Mouse (Mus musculus): Measurements from ENCODE around the gene Gga1. TPM values are rescaled to one million over a fixed set of nuclear protein-coding genes. Genes with fewer than 3 reads are reported as not detected.
"Not testable (repeated sequence)": the region's sequence is repeated elsewhere in the genome, so short reads cannot be mapped to it uniquely, and the experiment has no call there.

The Gga1 gene
- polyA plus RNA-seq, 1 experiment from 2014 or later, result 29.3 TPM

- ATAC-seq (replicated peaks; ENCODE audit: insufficient number of reproducible peaks, low FRiP score, low TSS enrichment), result peak; percentile 77
- Histone ChIP-seq H3K27me3 (ENCODE audit: control insufficient read depth, insufficient read depth, low read length) (peaks cover 4% of the 10 kb centered on the region), H3K4me2 (peak within 1 kb of the TSS; percentile 78), H3K4me3 (ENCODE audit: low read depth, low read length) (peak within 1 kb of the TSS; percentile 70), H3K9me3 (replicated peaks; ENCODE audit: control insufficient read depth, low read length) (no peaks in the 10 kb centered on the region), H3K4me1 (ENCODE audit: control insufficient read depth, insufficient read depth, low read length) (peaks cover 41% of the 10 kb centered on the region), H3K36me3 (ENCODE audit: control insufficient read depth, insufficient read depth, low read length) (no peaks in the 10 kb centered on the region), H3K27ac (ENCODE audit: low read depth, low read length) (peak within 1 kb of the TSS; percentile 93), H3K9ac (ENCODE audit: low read depth, low read length) (peak within 1 kb of the TSS; percentile 91)
- under 1% methylated on average over 76 of the region's 86 CpGs for WGBS (ENCODE audit: insufficient replicate concordance)
Measured at GRCm38 (mm10) chr15:78842371-78843163, 34.4 kb upstream of the Gga1 start, which contains the start of gene Cdc42ep1. Gene Cdc42ep1 (plus strand): TSS chr15:78842624.

GRCm38 (mm10) chr15:78843581-78844469 lies 33.2 kb upstream of the Gga1 start:
- Histone ChIP-seq H3K9me3 (replicated peaks; ENCODE audit: control insufficient read depth, low read length) (no peaks in the 10 kb centered on the region), H3K27ac (ENCODE audit: low read depth, low read length) (peak overlapping the region; percentile 93), H3K4me3 (ENCODE audit: low read depth, low read length) (peak overlapping the region; percentile 70), H3K36me3 (ENCODE audit: control insufficient read depth, insufficient read depth, low read length) (no peaks in the 10 kb centered on the region; the same call in 1 of the 2 replicates), H3K9ac (ENCODE audit: low read depth, low read length) (peak overlapping the region; percentile 91), H3K4me2 (peak overlapping the region; percentile 78), H3K27me3 (ENCODE audit: control insufficient read depth, insufficient read depth, low read length) (peaks cover 4% of the 10 kb centered on the region), H3K4me1 (ENCODE audit: control insufficient read depth, insufficient read depth, low read length) (peaks cover 41% of the 10 kb centered on the region)
- ATAC-seq (replicated peaks; ENCODE audit: insufficient number of reproducible peaks, low FRiP score, low TSS enrichment), result no peak
- WGBS (ENCODE audit: insufficient replicate concordance), result 31% methylated on average over 21 of the region's 21 CpGs

- Histone ChIP-seq H3K4me1 (ENCODE audit: control insufficient read depth, insufficient read depth, low read length) (peaks cover 44% of the 10 kb centered on the region), H3K4me2 (peak overlapping the region; percentile 78), H3K4me3 (ENCODE audit: low read depth, low read length) (peak overlapping the region; percentile 70), H3K27ac (ENCODE audit: low read depth, low read length) (peak overlapping the region; percentile 93), H3K36me3 (ENCODE audit: control insufficient read depth, insufficient read depth, low read length) (no peaks in the 10 kb centered on the region; the same call in 1 of the 2 replicates), H3K9me3 (replicated peaks; ENCODE audit: control insufficient read depth, low read length) (no peaks in the 10 kb centered on the region), H3K27me3 (ENCODE audit: control insufficient read depth, insufficient read depth, low read length) (peaks cover 6% of the 10 kb centered on the region), H3K9ac (ENCODE audit: low read depth, low read length) (peak overlapping the region; percentile 91)
- 27% methylated on average over 9 of the region's 9 CpGs for WGBS (ENCODE audit: insufficient replicate concordance)
- no peak for ATAC-seq (replicated peaks; ENCODE audit: insufficient number of reproducible peaks, low FRiP score, low TSS enrichment)
Measured at GRCm38 (mm10) chr15:78844791-78845190, 32.2 kb upstream of the Gga1 start.

GRCm38 (mm10) chr15:78845321-78845720 lies 31.7 kb upstream of the Gga1 start:
- Histone ChIP-seq H3K9me3 (replicated peaks; ENCODE audit: control insufficient read depth, low read length) (no peaks in the 10 kb centered on the region), H3K36me3 (ENCODE audit: control insufficient read depth, insufficient read depth, low read length) (no peaks in the 10 kb centered on the region; the same call in 1 of the 2 replicates), H3K4me2 (peak overlapping the region; percentile 78), H3K9ac (ENCODE audit: low read depth, low read length) (peak overlapping the region; percentile 48; the same call in 1 of the 2 replicates), H3K27me3 (ENCODE audit: control insufficient read depth, insufficient read depth, low read length) (peaks cover 6% of the 10 kb centered on the region), H3K4me1 (ENCODE audit: control insufficient read depth, insufficient read depth, low read length) (peaks cover 44% of the 10 kb centered on the region), H3K27ac (ENCODE audit: low read depth, low read length) (peak overlapping the region; percentile 23; the same call in 1 of the 2 replicates), H3K4me3 (ENCODE audit: low read depth, low read length) (peak overlapping the region; percentile 70)
- ATAC-seq (replicated peaks; ENCODE audit: insufficient number of reproducible peaks, low FRiP score, low TSS enrichment), result no peak
- 27% methylated on average over 11 of the region's 11 CpGs for WGBS (ENCODE audit: insufficient replicate concordance)

- peak overlapping the region; percentile 48; the same call in 1 of the 2 replicates for H3K9ac ChIP-seq (ENCODE audit: low read depth, low read length)
- peaks cover 4% of the 10 kb centered on the region for H3K27me3 ChIP-seq (ENCODE audit: control insufficient read depth, insufficient read depth, low read length)
- H3K27ac ChIP-seq (ENCODE audit: low read depth, low read length), result 0 out of 2 replicates have a peak overlapping the region, but pooled peaks have one; percentile 23
- peak overlapping the region; percentile 70 for H3K4me3 ChIP-seq (ENCODE audit: low read depth, low read length)
- H3K4me2 ChIP-seq, result peak overlapping the region; percentile 78
- WGBS (ENCODE audit: insufficient replicate concordance), result 73% methylated on average over 8 of the region's 8 CpGs
- no peaks in the 10 kb centered on the region; the same call in 1 of the 2 replicates for H3K36me3 ChIP-seq (ENCODE audit: control insufficient read depth, insufficient read depth, low read length)
- ATAC-seq (replicated peaks; ENCODE audit: insufficient number of reproducible peaks, low FRiP score, low TSS enrichment), result no peak
- H3K4me1 ChIP-seq (ENCODE audit: control insufficient read depth, insufficient read depth, low read length), result peaks cover 45% of the 10 kb centered on the region
- no peaks in the 10 kb centered on the region for H3K9me3 ChIP-seq (replicated peaks; ENCODE audit: control insufficient read depth, low read length)
Measured at GRCm38 (mm10) chr15:78845867-78846266, 31.1 kb upstream of the Gga1 start.

GRCm38 (mm10) chr15:78846352-78846751 lies 30.6 kb upstream of the Gga1 start:
- no peak for ATAC-seq (replicated peaks; ENCODE audit: insufficient number of reproducible peaks, low FRiP score, low TSS enrichment)
- H3K9ac ChIP-seq (ENCODE audit: low read depth, low read length), result no peak overlapping the region
- 72% methylated on average over 8 of the region's 8 CpGs for WGBS (ENCODE audit: insufficient replicate concordance)
- H3K27ac ChIP-seq (ENCODE audit: low read depth, low read length), result no peak overlapping the region
- H3K36me3 ChIP-seq (ENCODE audit: control insufficient read depth, insufficient read depth, low read length), result no peaks in the 10 kb centered on the region; the same call in 1 of the 2 replicates
- peaks cover 2% of the 10 kb centered on the region; the same call in 1 of the 2 replicates for H3K27me3 ChIP-seq (ENCODE audit: control insufficient read depth, insufficient read depth, low read length)
- no peaks in the 10 kb centered on the region for H3K9me3 ChIP-seq (replicated peaks; ENCODE audit: control insufficient read depth, low read length)
- H3K4me2 ChIP-seq, result no peak overlapping the region
- H3K4me3 ChIP-seq (ENCODE audit: low read depth, low read length), result no peak overlapping the region
- H3K4me1 ChIP-seq (ENCODE audit: control insufficient read depth, insufficient read depth, low read length), result peaks cover 50% of the 10 kb centered on the region

GRCm38 (mm10) chr15:78846805-78847204 lies 30.2 kb upstream of the Gga1 start:
- 77% methylated on average over 7 of the region's 7 CpGs for WGBS (ENCODE audit: insufficient replicate concordance)
- H3K4me2 ChIP-seq; ATAC-seq (replicated peaks; ENCODE audit: insufficient number of reproducible peaks, low FRiP score, low TSS enrichment); H3K4me3 ChIP-seq (ENCODE audit: low read depth, low read length); H3K9ac ChIP-seq (ENCODE audit: low read depth, low read length); H3K27me3 ChIP-seq (ENCODE audit: control insufficient read depth, insufficient read depth, low read length); H3K27ac ChIP-seq (ENCODE audit: low read depth, low read length); H3K36me3 ChIP-seq (ENCODE audit: control insufficient read depth, insufficient read depth, low read length); H3K9me3 ChIP-seq (replicated peaks; ENCODE audit: control insufficient read depth, low read length): not testable (repeated sequence)
- peaks cover 53% of the 10 kb centered on the region for H3K4me1 ChIP-seq (ENCODE audit: control insufficient read depth, insufficient read depth, low read length)

GRCm38 (mm10) chr15:78848467-78848866 lies 28.5 kb upstream of the Gga1 start:
- Histone ChIP-seq H3K9ac (ENCODE audit: low read depth, low read length) (no peak overlapping the region), H3K27ac (ENCODE audit: low read depth, low read length) (no peak overlapping the region), H3K9me3 (replicated peaks; ENCODE audit: control insufficient read depth, low read length) (no peaks in the 10 kb centered on the region), H3K36me3 (ENCODE audit: control insufficient read depth, insufficient read depth, low read length) (no peaks in the 10 kb centered on the region; the same call in 1 of the 2 replicates), H3K27me3 (ENCODE audit: control insufficient read depth, insufficient read depth, low read length) (peaks cover 2% of the 10 kb centered on the region; the same call in 1 of the 2 replicates), H3K4me3 (ENCODE audit: low read depth, low read length) (no peak overlapping the region), H3K4me1 (ENCODE audit: control insufficient read depth, insufficient read depth, low read length) (peaks cover 51% of the 10 kb centered on the region), H3K4me2 (no peak overlapping the region)
- WGBS (ENCODE audit: insufficient replicate concordance), result 27% methylated on average over 5 of the region's 5 CpGs
- no peak for ATAC-seq (replicated peaks; ENCODE audit: insufficient number of reproducible peaks, low FRiP score, low TSS enrichment)

Measured in heart, embryonic 11.5 days (tissue).